Mouse (Mus musculus): Measurements from ENCODE around the gene Bsg. TPM values are rescaled to one million over a fixed set of nuclear protein-coding genes. Genes with fewer than 3 reads are reported as not detected.

Gene Bsg
- total RNA-seq, 1 experiment, result 858 TPM

- TF ChIP-seq ZC3H11A (IDR thresholded peaks at IDR 0.05; ENCODE audit: borderline replicate concordance, low read depth, low read length) (no peak), HCFC1 (IDR thresholded peaks at IDR 0.05; ENCODE audit: borderline replicate concordance, insufficient read depth, low read length) (no peak), ZNF384 (IDR thresholded peaks at IDR 0.05; ENCODE audit: low read depth, low read length) (no peak), CHD2 (IDR thresholded peaks at IDR 0.05; ENCODE audit: low read depth, low read length) (no peak), MAFK (IDR thresholded peaks at IDR 0.05; ENCODE audit: insufficient read depth, low read depth, low read length) (no peak)
- H3K27ac ChIP-seq (ENCODE audit: insufficient read depth, low read depth, low read length, poor library complexity, severe bottlenecking), result no peak overlapping the region
- H3K9ac ChIP-seq (ENCODE audit: insufficient read depth, low read depth, low read length, poor library complexity, severe bottlenecking), result peak overlapping the region; percentile 93
- peak overlapping the region; percentile 84 to 98 for H3K4me3 ChIP-seq (ENCODE audit: insufficient read depth in 1 of 2, low read depth in 1 of 2, low read length in 2 of 2, poor library complexity in 1 of 2, severe bottlenecking in 1 of 2)
- H3K4me1 ChIP-seq (ENCODE audit: control insufficient read depth in 2 of 2, insufficient read depth in 2 of 2, low read length in 2 of 2, poor library complexity in 1 of 2), result peaks cover 9 to 23% of the 10 kb centered on the region in 2 experiments; a peak in 3 of 4 replicates
- peaks cover 26% of the 10 kb centered on the region for H3K36me3 ChIP-seq (ENCODE audit: control insufficient read depth, insufficient read depth, low read length, poor library complexity, severe bottlenecking)
- H3K9me3 ChIP-seq (ENCODE audit: control insufficient read depth, insufficient read depth, low read depth, low read length), result no peaks in the 10 kb centered on the region
- DNase-seq (ENCODE audit: low read depth, low spot score), result no peak
- in situ Hi-C loops (cut with MboI; ENCODE audit: low sequenced_read_pairs in 2 of 2, unreplicated experiment in 2 of 2), result no loop called here
These were observed 674 bp downstream of the Bsg start for GRCm38 (mm10) chr10:79704970-79705360.

GRCm38 (mm10) chr10:79705951-79706350, 1.7 kb downstream of the Bsg start:
- Histone ChIP-seq H3K4me3 (ENCODE audit: insufficient read depth in 1 of 2, low read depth in 1 of 2, low read length in 2 of 2, poor library complexity in 1 of 2, severe bottlenecking in 1 of 2) (peak overlapping the region; percentile 5 to 15; a peak in 1 of 4 replicates), H3K4me1 (ENCODE audit: control insufficient read depth in 2 of 2, insufficient read depth in 2 of 2, low read length in 2 of 2, poor library complexity in 1 of 2) (peaks cover 9 to 22% of the 10 kb centered on the region in 2 experiments; a peak in 3 of 4 replicates), H3K9me3 (ENCODE audit: control insufficient read depth, insufficient read depth, low read depth, low read length) (no peaks in the 10 kb centered on the region), H3K9ac (ENCODE audit: insufficient read depth, low read depth, low read length, poor library complexity, severe bottlenecking) (peak overlapping the region; percentile 44), H3K27ac (ENCODE audit: insufficient read depth, low read depth, low read length, poor library complexity, severe bottlenecking) (no peak overlapping the region), H3K36me3 (ENCODE audit: control insufficient read depth, insufficient read depth, low read length, poor library complexity, severe bottlenecking) (peaks cover 35% of the 10 kb centered on the region)
- in situ Hi-C loops (cut with MboI; ENCODE audit: low sequenced_read_pairs in 2 of 2, unreplicated experiment in 2 of 2), result no loop called here
- DNase-seq (ENCODE audit: low read depth, low spot score), result no peak
- no peak for TF ChIP-seq CHD2 (IDR thresholded peaks at IDR 0.05; ENCODE audit: low read depth, low read length)
- no peak for TF ChIP-seq ZNF384 (IDR thresholded peaks at IDR 0.05; ENCODE audit: low read depth, low read length)
- no peak for TF ChIP-seq HCFC1 (IDR thresholded peaks at IDR 0.05; ENCODE audit: borderline replicate concordance, insufficient read depth, low read length)
- no peak for TF ChIP-seq MAFK (IDR thresholded peaks at IDR 0.05; ENCODE audit: insufficient read depth, low read depth, low read length)

GRCm38 (mm10) chr10:79706406-79707094, 2.3 kb downstream of the Bsg start:
- no peak for DNase-seq (ENCODE audit: low read depth, low spot score)
- no peak for TF ChIP-seq HCFC1 (IDR thresholded peaks at IDR 0.05; ENCODE audit: borderline replicate concordance, insufficient read depth, low read length)
- TF ChIP-seq CHD2 (IDR thresholded peaks at IDR 0.05; ENCODE audit: low read depth, low read length), result no peak
- Histone ChIP-seq H3K36me3 (ENCODE audit: control insufficient read depth, insufficient read depth, low read length, poor library complexity, severe bottlenecking) (peaks cover 41% of the 10 kb centered on the region), H3K9me3 (ENCODE audit: control insufficient read depth, insufficient read depth, low read depth, low read length) (no peaks in the 10 kb centered on the region), H3K4me1 (ENCODE audit: control insufficient read depth in 2 of 2, insufficient read depth in 2 of 2, low read length in 2 of 2, poor library complexity in 1 of 2) (peaks cover 9 to 22% of the 10 kb centered on the region in 2 experiments; a peak in 3 of 4 replicates), H3K9ac (ENCODE audit: insufficient read depth, low read depth, low read length, poor library complexity, severe bottlenecking) (peak overlapping the region; percentile 44), H3K27ac (ENCODE audit: insufficient read depth, low read depth, low read length, poor library complexity, severe bottlenecking) (no peak overlapping the region), H3K4me3 (ENCODE audit: insufficient read depth in 1 of 2, low read depth in 1 of 2, low read length in 2 of 2, poor library complexity in 1 of 2, severe bottlenecking in 1 of 2) (peak overlapping the region; percentile 15 to 20; a peak in 1 of 4 replicates)
- in situ Hi-C loops (cut with MboI; ENCODE audit: low sequenced_read_pairs in 2 of 2, unreplicated experiment in 2 of 2), result no loop called here

- H3K36me3 ChIP-seq (ENCODE audit: control insufficient read depth, insufficient read depth, low read length, poor library complexity, severe bottlenecking), result peaks cover 45% of the 10 kb centered on the region
- peak overlapping the region; percentile 7; the same call in 1 of the 2 replicates for H3K27ac ChIP-seq (ENCODE audit: insufficient read depth, low read depth, low read length, poor library complexity, severe bottlenecking)
- no peak for DNase-seq (ENCODE audit: low read depth, low spot score)
- peak overlapping the region; percentile 24; the same call in 1 of the 2 replicates for H3K9ac ChIP-seq (ENCODE audit: insufficient read depth, low read depth, low read length, poor library complexity, severe bottlenecking)
- in situ Hi-C loops (cut with MboI; ENCODE audit: low sequenced_read_pairs in 2 of 2, unreplicated experiment in 2 of 2), result no loop called here
- no peaks in the 10 kb centered on the region for H3K9me3 ChIP-seq (ENCODE audit: control insufficient read depth, insufficient read depth, low read depth, low read length)
- TF ChIP-seq ZC3H11A (IDR thresholded peaks at IDR 0.05; ENCODE audit: borderline replicate concordance, low read depth, low read length) (no peak), ZNF384 (IDR thresholded peaks at IDR 0.05; ENCODE audit: low read depth, low read length) (no peak), MAFK (IDR thresholded peaks at IDR 0.05; ENCODE audit: insufficient read depth, low read depth, low read length) (no peak), CHD2 (IDR thresholded peaks at IDR 0.05; ENCODE audit: low read depth, low read length) (no peak), HCFC1 (IDR thresholded peaks at IDR 0.05; ENCODE audit: borderline replicate concordance, insufficient read depth, low read length) (no peak)
- H3K4me1 ChIP-seq (ENCODE audit: control insufficient read depth in 2 of 2, insufficient read depth in 2 of 2, low read length in 2 of 2, poor library complexity in 1 of 2), result peaks cover 9 to 22% of the 10 kb centered on the region in 2 experiments; a peak in 3 of 4 replicates
- H3K4me3 ChIP-seq (ENCODE audit: insufficient read depth in 1 of 2, low read depth in 1 of 2, low read length in 2 of 2, poor library complexity in 1 of 2, severe bottlenecking in 1 of 2), result peak overlapping the region; percentile 4 to 20; a peak in 1 of 4 replicates
These were observed 2.9 kb downstream of the Bsg start for GRCm38 (mm10) chr10:79707162-79707561.
